Comparison of ENCODE assay signal across 9 mouse cellular contexts in genomic region chr11:43530043-43530442, GRCm38 (mm10). TPM values are rescaled to one million over a fixed set of nuclear protein-coding genes. Genes with fewer than 3 reads are reported as not detected.
DNase-seq lines count a peak whose midpoint lies in the region; ATAC-seq lines count a peak whose summit lies in the region.
"Had no signal": no experiment of that assay in that cellular context is flagged by ENCODE, and none has a peak within 500 bp of the region (broad histone marks: within the 10 kb centered on the region; RNA-seq: fewer than 3 reads in every experiment).

No protein-coding gene starts in this region.

- peak overlapping the region; percentile 84 for H3K4me2 ChIP-seq in kidney, embryonic 15.5 days
- peak overlapping the region; percentile 78 for H3K4me2 ChIP-seq in hindbrain, embryonic 12.5 days (replicated peaks)
- peak overlapping the region; percentile 74 for H3K4me2 ChIP-seq in midbrain, embryonic 12.5 days (replicated peaks)

- H3K9ac ChIP-seq in kidney, embryonic 15.5 days: no peak overlapping the region
- peak overlapping the region; percentile 20; the same call in 1 of the 2 replicates for H3K9ac ChIP-seq in hindbrain, embryonic 12.5 days
- H3K9ac ChIP-seq in midbrain, embryonic 12.5 days (replicated peaks): peak overlapping the region; percentile 34; the same call in 1 of the 2 replicates

- peaks cover 43% of the 10 kb centered on the region for H3K4me1 ChIP-seq in kidney, embryonic 15.5 days
- H3K4me1 ChIP-seq in hindbrain, embryonic 12.5 days: peaks cover 29% of the 10 kb centered on the region
- H3K4me1 ChIP-seq in midbrain, embryonic 12.5 days: peaks cover 28% of the 10 kb centered on the region

- DNase-seq in kidney, adult 11 months: no peak
- peak; percentile 27 for DNase-seq in embryo, embryonic 11.5 days (ENCODE audit: low read depth, low spot score)
- no peak for DNase-seq in layer of hippocampus, postnatal 25 days (ENCODE audit: extremely low spot score in 1 of 2, low spot score in 1 of 2)
- no peak for DNase-seq in thymus, postnatal 36 days
- DNase-seq in layer of hippocampus, postnatal 10 days (ENCODE audit: low spot score in 2 of 2): no peak
- DNase-seq: lung, adult 2 months had no signal

- no peaks in the 10 kb centered on the region for H3K27me3 ChIP-seq in kidney, embryonic 15.5 days
- no peaks in the 10 kb centered on the region for H3K27me3 ChIP-seq in hindbrain, embryonic 12.5 days
- H3K27me3 ChIP-seq in midbrain, embryonic 12.5 days: no peaks in the 10 kb centered on the region

- WGBS in kidney, embryonic 15.5 days: 8% methylated on average over 3 of the region's 3 CpGs
- 7% methylated on average over 3 of the region's 3 CpGs for WGBS in hindbrain, embryonic 12.5 days
- 14% methylated on average over 3 of the region's 3 CpGs for WGBS in midbrain, embryonic 12.5 days

- 0 out of 2 replicates have a peak, but pooled peaks have one; percentile 26 for ATAC-seq in kidney, embryonic 15.5 days (replicated peaks; ENCODE audit: low FRiP score)
- no peak for ATAC-seq in hindbrain, embryonic 12.5 days (ENCODE audit: low FRiP score)
- ATAC-seq in midbrain, embryonic 12.5 days (ENCODE audit: low FRiP score, low read depth): no peak

- peak overlapping the region; percentile 77 for H3K27ac ChIP-seq in kidney, embryonic 15.5 days
- 0 out of 2 replicates have a peak overlapping the region, but pooled peaks have one; percentile 30 for H3K27ac ChIP-seq in hindbrain, embryonic 12.5 days
- no peak overlapping the region for H3K27ac ChIP-seq in midbrain, embryonic 12.5 days (replicated peaks)

- H3K9me3 ChIP-seq in kidney, embryonic 15.5 days (replicated peaks): no peaks in the 10 kb centered on the region
- H3K9me3 ChIP-seq in hindbrain, embryonic 12.5 days (replicated peaks): no peaks in the 10 kb centered on the region
- no peaks in the 10 kb centered on the region for H3K9me3 ChIP-seq in midbrain, embryonic 12.5 days

- H3K36me3 ChIP-seq in kidney, embryonic 15.5 days: peaks cover 37% of the 10 kb centered on the region
- peaks cover 16% of the 10 kb centered on the region for H3K36me3 ChIP-seq in hindbrain, embryonic 12.5 days
- peaks cover 24% of the 10 kb centered on the region for H3K36me3 ChIP-seq in midbrain, embryonic 12.5 days

- H3K4me3 ChIP-seq in kidney, embryonic 15.5 days (replicated peaks): peak overlapping the region; percentile 87
- H3K4me3 ChIP-seq in hindbrain, embryonic 12.5 days: peak overlapping the region; percentile 21
- peak overlapping the region; percentile 81 for H3K4me3 ChIP-seq in midbrain, embryonic 12.5 days

RNA-seq across cellular contexts. Expression of gene Ccnjl, which starts 1.5 kb away (rescaled TPM):
- polyA plus RNA-seq in kidney, embryonic 15.5 days (2015; fragmentation: Nextera tagmentation; extraction: Ambion mirVana): 27.0 and 29.2 TPM in 2 replicates
- polyA plus RNA-seq in hindbrain, embryonic 12.5 days (2016; fragmentation: Nextera tagmentation; extraction: Ambion mirVana): 27.6 and 29.6 TPM in 2 replicates
- polyA plus RNA-seq in midbrain, embryonic 12.5 days (2016; fragmentation: Nextera tagmentation; extraction: Ambion mirVana): 32.4 and 32.6 TPM in 2 replicates
- total RNA-seq in layer of hippocampus, postnatal 25 days (2021): 10 to 100 TPM in 1 of 2 experiments, 1 to 10 TPM in 1; 9.3 to 13.1 TPM
- total RNA-seq in layer of hippocampus, postnatal 10 days (2021): 10 to 100 TPM in 1 of 2 experiments, 1 to 10 TPM in 1; 8.8 to 10.1 TPM

RNA-seq across cellular contexts. Expression of gene C1qtnf2, which starts 56.0 kb away (rescaled TPM):
- polyA plus RNA-seq in kidney, embryonic 15.5 days (2015; fragmentation: Nextera tagmentation; extraction: Ambion mirVana): 14.9 and 19.8 TPM in 2 replicates
- polyA plus RNA-seq in hindbrain, embryonic 12.5 days (2016; fragmentation: Nextera tagmentation; extraction: Ambion mirVana): 5.2 and 5.4 TPM in 2 replicates
- polyA plus RNA-seq in midbrain, embryonic 12.5 days (2016; fragmentation: Nextera tagmentation; extraction: Ambion mirVana): 3.7 and 4.5 TPM in 2 replicates
- total RNA-seq in layer of hippocampus, postnatal 25 days (2021): 1 to 10 TPM; 1.0 to 1.9 TPM
- total RNA-seq in layer of hippocampus, postnatal 10 days (2021): 1 to 10 TPM; 6.8 to 7.4 TPM

RNA-seq across cellular contexts. Expression of gene 4933415A04Rik, which starts 56.8 kb away (rescaled TPM):
- polyA plus RNA-seq in kidney, embryonic 15.5 days (2015; fragmentation: Nextera tagmentation; extraction: Ambion mirVana): 7.0 and 8.2 TPM in 2 replicates
- polyA plus RNA-seq in hindbrain, embryonic 12.5 days (2016; fragmentation: Nextera tagmentation; extraction: Ambion mirVana): 6.5 and 8.1 TPM in 2 replicates
- 8.4 and 9.3 TPM in 2 replicates for polyA plus RNA-seq in midbrain, embryonic 12.5 days (2016; fragmentation: Nextera tagmentation; extraction: Ambion mirVana)
- total RNA-seq in layer of hippocampus, postnatal 25 days (2021): 1 to 10 TPM; 1.5 to 1.6 TPM
- 1 to 10 TPM; 1.9 to 2.6 TPM for total RNA-seq in layer of hippocampus, postnatal 10 days (2021)

Comparison
In these comparisons a context has a peak if more than half of its experiments do, and no peak if none do; other contexts are left out.
1. H3K4me3 ChIP-seq: peak in every context shown above with its lines; median percentile 87 in kidney, embryonic 15.5 days; 81 in midbrain, embryonic 12.5 days; 21 in hindbrain, embryonic 12.5 days.